Mouse (Mus musculus): ENCODE data around the gene Epn2. TPM values are rescaled to one million over a fixed set of nuclear protein-coding genes. Genes with fewer than 3 reads are reported as not detected.

Gene Epn2
- total and polyA plus RNA-seq, 3 experiments, result 8.6 to 12.5 TPM; not detected in 1

DNA sequence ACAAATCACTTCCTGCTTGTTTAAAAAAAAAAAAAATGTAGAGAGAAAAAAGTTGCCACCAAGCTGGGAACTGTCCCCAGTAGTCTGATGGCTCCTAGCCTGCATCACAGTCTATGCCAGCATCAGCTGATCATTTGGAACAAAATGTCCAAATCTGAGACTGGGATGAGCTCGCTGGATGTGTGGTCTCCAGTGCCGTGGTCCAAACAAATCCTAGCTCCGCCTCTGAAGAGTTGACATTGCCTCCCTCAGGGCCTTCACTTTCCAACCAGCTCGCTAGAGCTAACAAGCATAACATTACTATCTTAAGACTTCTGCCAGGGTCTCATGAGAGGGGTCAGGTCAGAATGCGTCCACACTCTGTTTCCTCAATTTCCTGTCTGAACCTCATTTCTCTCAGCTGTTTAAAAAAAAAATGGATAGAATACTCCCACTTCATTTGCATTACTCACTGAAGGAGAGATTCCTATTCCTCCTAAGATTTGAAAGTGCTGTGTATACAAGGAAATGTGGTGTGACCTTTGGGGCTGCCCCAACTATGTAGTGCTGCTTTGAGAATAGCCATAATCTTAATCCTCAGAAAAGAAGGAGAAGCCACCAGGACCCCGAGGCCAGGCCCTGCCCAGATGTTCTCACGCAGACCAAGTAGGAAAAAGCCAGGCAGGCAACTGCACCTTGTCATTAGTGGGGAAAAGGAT, 11.2 kb upstream of the Epn2 start:
- Histone ChIP-seq H3K4me1 (ENCODE audit: control insufficient read depth in 1 of 2, insufficient read depth in 2 of 2, low read length in 2 of 2) (peaks cover 0 to 9% of the 10 kb centered on the region in 2 experiments; a peak in 1 of 4 replicates), H3K27ac (ENCODE audit: control insufficient read depth, low read depth, low read length) (no peak overlapping the region), H3K4me3 (ENCODE audit: control insufficient read depth in 1 of 2, insufficient read depth in 1 of 2, low read depth in 2 of 2, low read length in 2 of 2) (no peak overlapping the region), H3K27me3 (ENCODE audit: control insufficient read depth in 1 of 2, insufficient read depth in 2 of 2, low read length in 2 of 2) (peaks cover 0 to 3% of the 10 kb centered on the region in 2 experiments; a peak in 2 of 4 replicates), H3K9me3 (replicated peaks; ENCODE audit: insufficient read depth, low read length) (no peaks in the 10 kb centered on the region), H3K9ac (ENCODE audit: control insufficient read depth, low read depth, low read length, poor library complexity, severe bottlenecking) (no peak overlapping the region), H3K79me2 (ENCODE audit: control insufficient read depth, insufficient read depth, low read length, poor library complexity) (no peaks in the 10 kb centered on the region), H3K36me3 (ENCODE audit: control insufficient read depth in 1 of 2, insufficient read depth in 2 of 2, low read length in 2 of 2) (peaks cover 0 to 2% of the 10 kb centered on the region in 2 experiments; a peak in 2 of 4 replicates)
- TF ChIP-seq TAL1 (IDR thresholded peaks at IDR 0.05; ENCODE audit: low read length), result no peak
- no peak for TF ChIP-seq NELFE (IDR thresholded peaks at IDR 0.05; ENCODE audit: low read depth, low read length)
- TF ChIP-seq ZMIZ1 (IDR thresholded peaks at IDR 0.05; ENCODE audit: low read depth, low read length), result no peak
- no peak for TF ChIP-seq UBTF (IDR thresholded peaks at IDR 0.05; ENCODE audit: borderline replicate concordance, insufficient read depth, low read depth, low read length)
- TF ChIP-seq TCF12 (IDR thresholded peaks at IDR 0.05; ENCODE audit: low read depth, low read length), result no peak
- no peak for TF ChIP-seq POLR2AphosphoS5 (IDR thresholded peaks at IDR 0.05; ENCODE audit: borderline replicate concordance, low read depth, low read length)
- no peak for TF ChIP-seq ZNF384 (IDR thresholded peaks at IDR 0.05; ENCODE audit: low read depth, low read length)
- TF ChIP-seq CTCF (IDR thresholded peaks at IDR 0.05 in 2 of 3, conservative IDR thresholded peaks at IDR 0.05 in 1 of 3; ENCODE audit: control insufficient read depth in 1 of 3, insufficient read depth in 1 of 3, low read depth in 2 of 3, low read length in 3 of 3, poor library complexity in 1 of 3, severe bottlenecking in 1 of 3), result no peak
- TF ChIP-seq HCFC1 (IDR thresholded peaks at IDR 0.05; ENCODE audit: low read depth, low read length), result no peak
- TF ChIP-seq POLR2AphosphoS2 (IDR thresholded peaks at IDR 0.05; ENCODE audit: low read length), result no peak
- no peak for TF ChIP-seq EP300 (IDR thresholded peaks at IDR 0.05; ENCODE audit: low read depth in 1 of 2, low read length in 2 of 2)
- TF ChIP-seq SIN3A (IDR thresholded peaks at IDR 0.05; ENCODE audit: low read length), result no peak
- no peak for TF ChIP-seq MAFK (IDR thresholded peaks at IDR 0.05; ENCODE audit: borderline replicate concordance, low read depth, low read length)
- TF ChIP-seq MYC (IDR thresholded peaks at IDR 0.05; ENCODE audit: low read depth, low read length), result no peak
- no peak for DNase-seq (ENCODE audit: low read depth, low spot score)

DNA sequence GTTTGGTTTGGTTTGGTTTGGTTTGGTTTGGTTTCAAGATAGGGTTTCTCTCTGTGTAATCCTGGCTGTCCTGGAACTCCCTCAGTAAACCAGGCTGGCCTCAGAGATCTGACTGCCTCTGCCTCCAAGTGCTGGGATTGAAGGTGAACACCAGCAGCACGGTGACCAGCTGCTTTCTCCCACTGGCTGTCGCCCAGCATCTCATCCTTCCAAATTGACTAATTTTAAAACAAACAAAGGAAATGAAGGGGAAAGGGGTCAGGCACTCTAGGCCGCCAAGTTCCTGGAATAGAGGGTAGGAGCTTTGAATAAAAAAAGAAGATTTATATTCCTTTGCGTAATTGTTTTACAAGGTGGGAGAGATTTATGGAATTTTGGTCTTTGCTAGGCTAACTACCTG, 5.9 kb upstream of the Epn2 start:
- peaks cover 0 to 1% of the 10 kb centered on the region in 2 experiments; a peak in 2 of 4 replicates for H3K27me3 ChIP-seq (ENCODE audit: control insufficient read depth in 1 of 2, insufficient read depth in 2 of 2, low read length in 2 of 2)
- TF ChIP-seq USF1 (IDR thresholded peaks at IDR 0.05; ENCODE audit: low read depth, low read length), result no peak
- TF ChIP-seq JUND (IDR thresholded peaks at IDR 0.05; ENCODE audit: low read depth, low read length), result no peak
- no peak for TF ChIP-seq CHD1 (IDR thresholded peaks at IDR 0.05; ENCODE audit: low read depth, low read length)
- no peak for TF ChIP-seq SIN3A (IDR thresholded peaks at IDR 0.05; ENCODE audit: low read length)
- no peak for TF ChIP-seq GABPA (IDR thresholded peaks at IDR 0.05; ENCODE audit: low read depth, low read length)
- no peak for TF ChIP-seq POLR2A (IDR thresholded peaks at IDR 0.05; ENCODE audit: control insufficient read depth in 1 of 2, insufficient read depth in 1 of 2, low read depth in 1 of 2, low read length in 2 of 2, poor library complexity in 1 of 2)
- TF ChIP-seq TCF12 (IDR thresholded peaks at IDR 0.05; ENCODE audit: low read depth, low read length), result no peak
- DNase-seq (ENCODE audit: low read depth, low spot score), result no peak
- no peak overlapping the region for H3K27ac ChIP-seq (ENCODE audit: control insufficient read depth, low read depth, low read length)
- H3K79me2 ChIP-seq (ENCODE audit: control insufficient read depth, insufficient read depth, low read length, poor library complexity), result no peaks in the 10 kb centered on the region
- no peaks in the 10 kb centered on the region for H3K9me3 ChIP-seq (replicated peaks; ENCODE audit: insufficient read depth, low read length)
- no peaks in the 10 kb centered on the region; a peak in 1 of 4 replicates for H3K4me1 ChIP-seq (ENCODE audit: control insufficient read depth in 1 of 2, insufficient read depth in 2 of 2, low read length in 2 of 2)
- H3K4me3 ChIP-seq (ENCODE audit: control insufficient read depth in 1 of 2, insufficient read depth in 1 of 2, low read depth in 2 of 2, low read length in 2 of 2), result no peak overlapping the region
- H3K9ac ChIP-seq (ENCODE audit: control insufficient read depth, low read depth, low read length, poor library complexity, severe bottlenecking), result no peak overlapping the region
- no peaks in the 10 kb centered on the region for H3K36me3 ChIP-seq (ENCODE audit: control insufficient read depth in 1 of 2, insufficient read depth in 2 of 2, low read length in 2 of 2)
